Mouse (Mus musculus): ENCODE data around the gene Uqcrfs1.

DNA sequence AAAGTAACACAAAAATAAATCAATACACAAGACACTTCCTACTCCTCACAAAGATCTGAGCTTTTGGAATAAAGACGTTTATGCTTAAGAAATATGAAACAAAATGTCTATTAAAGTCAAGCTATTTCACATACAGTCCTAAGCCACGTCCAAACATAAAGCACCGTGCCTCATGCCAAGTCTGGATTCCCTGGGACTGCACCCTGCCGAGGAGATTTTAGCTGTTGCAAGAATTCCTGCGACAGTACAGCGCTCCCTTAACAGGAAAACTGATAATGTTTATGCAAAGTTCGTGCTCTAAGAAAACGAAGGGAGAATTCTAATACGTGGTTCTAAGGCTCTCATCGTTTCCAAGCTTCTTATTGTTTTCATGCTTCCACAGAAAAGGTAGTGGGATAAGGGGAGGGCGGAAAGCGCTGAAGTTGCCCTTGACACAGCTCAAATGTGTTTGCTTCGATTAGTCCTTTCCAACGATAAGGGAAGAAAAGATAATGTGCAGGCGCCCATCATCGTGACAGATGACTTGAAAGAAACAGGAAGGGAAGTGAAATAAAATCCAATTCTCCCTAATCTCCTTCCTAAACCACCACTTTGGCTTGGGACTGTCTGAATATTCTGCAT lies 23.8 kb downstream of the Uqcrfs1 start:
- TF ChIP-seq CTCF (IDR thresholded peaks at IDR 0.05; ENCODE audit: extremely low read depth, insufficient read depth, insufficient read length, insufficient replicate concordance) (no peak), POLR2A (IDR thresholded peaks at IDR 0.05; ENCODE audit: low read depth, low read length) (no peak)
